Mouse (Mus musculus): ENCODE measurements around the gene Tmem217. TPM values are rescaled to one million over a fixed set of nuclear protein-coding genes. Genes with fewer than 3 reads are reported as not detected.

Tmem217 gene
- polyA plus RNA-seq, 1 experiment: not detected

DNA sequence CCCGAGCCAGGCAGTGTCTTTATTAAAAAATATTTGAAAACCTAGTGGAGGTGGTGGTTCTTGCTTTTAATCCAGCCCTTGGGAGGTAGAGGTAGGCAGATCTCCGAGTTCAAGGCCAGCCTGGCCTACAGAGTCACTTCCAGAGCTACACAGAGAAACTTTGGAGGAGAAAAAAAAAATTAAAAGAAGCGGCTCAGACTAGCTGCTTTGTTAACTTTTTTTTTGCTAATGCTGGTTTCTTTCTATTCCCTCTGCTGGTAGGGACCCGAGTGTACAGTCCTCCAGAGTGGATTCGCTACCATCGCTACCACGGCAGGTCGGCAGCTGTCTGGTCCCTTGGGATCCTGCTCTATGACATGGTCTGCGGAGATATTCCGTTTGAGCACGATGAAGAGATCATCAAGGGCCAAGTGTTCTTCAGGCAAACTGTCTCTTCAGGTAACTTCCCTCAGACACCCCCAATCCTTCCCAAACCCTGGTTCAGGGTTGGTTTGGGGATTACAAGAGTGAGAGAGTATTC, 58.7 kb downstream of the Tmem217 start:
- TF ChIP-seq FOSL1 (IDR thresholded peaks at IDR 0.05; ENCODE audit: insufficient read depth, low read length, poor library complexity, severe bottlenecking) (no peak), MYOG (IDR thresholded peaks at IDR 0.05; ENCODE audit: control insufficient read depth, extremely low read depth, insufficient read length) (no peak), CEBPB (IDR thresholded peaks at IDR 0.05; ENCODE audit: low read depth) (no peak), USF1 (IDR thresholded peaks at IDR 0.05; ENCODE audit: low read depth) (no peak), MAX (IDR thresholded peaks at IDR 0.05) (no peak), CTCF (IDR thresholded peaks at IDR 0.05; ENCODE audit: control insufficient read depth, insufficient read depth, insufficient read length) (no peak), MYOD1 (IDR thresholded peaks at IDR 0.05; ENCODE audit: control insufficient read depth, insufficient read length, low read depth) (no peak)
- Histone ChIP-seq H3K36me3 (ENCODE audit: control insufficient read depth, insufficient read depth) (peaks cover 10% of the 10 kb centered on the region), H3K79me2 (ENCODE audit: control insufficient read depth, insufficient read depth) (peaks cover 13% of the 10 kb centered on the region), H3K27me3 (ENCODE audit: control insufficient read depth, insufficient read depth, insufficient read length) (no peaks in the 10 kb centered on the region), H3K79me3 (ENCODE audit: low read depth) (peaks cover 5% of the 10 kb centered on the region), H3K4me3 (ENCODE audit: insufficient read depth, poor library complexity, severe bottlenecking) (no peak overlapping the region), H3ac (ENCODE audit: control insufficient read depth, insufficient read length, low read depth) (no peak overlapping the region)

DNA sequence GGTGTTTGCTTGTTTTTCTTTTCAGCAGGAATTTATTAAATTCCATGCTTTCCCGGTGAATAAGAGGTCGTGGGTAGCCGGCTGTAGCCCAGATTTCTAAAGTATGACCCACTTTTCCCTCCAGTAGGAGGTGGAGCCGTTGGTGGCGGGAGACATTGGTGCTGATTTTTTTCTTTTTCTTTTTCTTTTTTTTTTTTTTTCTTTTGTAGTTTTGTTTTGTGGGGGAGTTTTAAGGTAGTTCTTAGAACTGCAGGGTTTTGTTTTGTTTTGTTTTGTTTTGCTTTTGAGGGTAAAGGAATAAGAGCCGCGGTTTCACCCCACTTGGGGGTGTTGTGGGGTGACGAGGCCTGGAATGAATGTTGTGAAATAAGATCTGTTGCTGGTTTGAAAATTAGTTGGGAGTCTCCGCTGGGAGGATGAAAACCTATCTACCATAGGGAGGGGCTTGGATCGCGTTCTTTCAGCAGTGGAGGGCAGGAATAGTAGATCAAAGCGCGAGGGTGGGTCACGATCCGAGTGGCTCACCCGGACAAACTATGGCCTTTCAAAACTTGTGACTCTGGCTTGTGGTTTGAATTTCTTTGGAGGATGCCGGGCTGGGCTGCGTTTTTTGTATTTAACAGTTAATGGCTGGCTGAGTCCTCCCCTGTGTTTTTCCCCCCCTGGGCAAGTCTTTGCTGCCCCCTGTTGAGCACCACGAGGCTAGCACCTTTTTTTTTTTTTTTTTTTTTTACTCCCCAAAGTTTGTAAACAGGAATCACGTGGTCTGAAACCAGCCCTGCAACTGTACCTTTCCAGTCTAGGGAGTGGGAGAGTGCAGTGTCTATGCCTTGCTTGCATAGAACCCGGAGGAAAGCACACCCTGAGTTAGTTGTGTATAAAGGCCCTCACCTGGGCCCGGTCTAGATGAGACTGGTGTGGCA, 59.7 kb downstream of the Tmem217 start:
- peak; percentile 67 for TF ChIP-seq CEBPB (IDR thresholded peaks at IDR 0.05; ENCODE audit: low read depth)
- peak; percentile 70 for TF ChIP-seq MAX (IDR thresholded peaks at IDR 0.05)
- no peak for TF ChIP-seq MYOD1 (IDR thresholded peaks at IDR 0.05; ENCODE audit: control insufficient read depth, insufficient read length, low read depth)
- TF ChIP-seq USF1 (IDR thresholded peaks at IDR 0.05; ENCODE audit: low read depth): peak; percentile 84
- no peak for TF ChIP-seq FOSL1 (IDR thresholded peaks at IDR 0.05; ENCODE audit: insufficient read depth, low read length, poor library complexity, severe bottlenecking)
- TF ChIP-seq CTCF (IDR thresholded peaks at IDR 0.05; ENCODE audit: control insufficient read depth, insufficient read depth, insufficient read length): peak; percentile 18
- TF ChIP-seq MYOG (IDR thresholded peaks at IDR 0.05; ENCODE audit: control insufficient read depth, extremely low read depth, insufficient read length): no peak
- peaks cover 10% of the 10 kb centered on the region for H3K36me3 ChIP-seq (ENCODE audit: control insufficient read depth, insufficient read depth)

DNA sequence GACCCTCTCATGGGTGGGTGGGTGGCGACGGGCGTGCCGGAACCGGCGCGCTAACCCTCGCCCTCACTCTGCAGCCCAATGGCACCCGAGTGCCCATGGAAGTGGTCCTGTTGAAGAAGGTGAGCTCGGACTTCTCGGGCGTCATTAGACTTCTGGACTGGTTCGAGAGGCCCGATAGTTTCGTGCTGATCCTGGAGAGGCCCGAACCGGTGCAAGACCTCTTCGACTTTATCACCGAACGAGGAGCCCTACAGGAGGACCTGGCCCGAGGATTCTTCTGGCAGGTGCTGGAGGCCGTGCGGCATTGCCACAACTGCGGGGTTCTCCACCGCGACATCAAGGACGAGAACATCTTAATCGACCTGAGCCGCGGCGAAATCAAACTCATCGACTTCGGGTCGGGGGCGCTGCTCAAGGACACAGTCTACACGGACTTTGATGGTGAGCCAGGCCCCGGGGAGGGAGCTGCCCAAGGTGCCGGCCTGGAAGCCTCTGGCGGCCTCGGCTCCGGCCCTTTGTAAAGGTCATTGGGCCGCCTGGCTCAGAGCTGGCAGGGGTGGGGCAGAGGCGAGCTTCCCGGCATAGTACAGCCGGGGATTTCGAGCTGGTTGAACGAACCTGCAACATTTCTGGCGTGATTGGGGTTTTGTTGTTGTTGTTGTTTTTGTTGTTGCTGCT, 60.5 kb downstream of the Tmem217 start:
- TF ChIP-seq CTCF (IDR thresholded peaks at IDR 0.05; ENCODE audit: control insufficient read depth, insufficient read depth, insufficient read length): no peak
- no peak for TF ChIP-seq MYOG (IDR thresholded peaks at IDR 0.05; ENCODE audit: control insufficient read depth, extremely low read depth, insufficient read length)
- TF ChIP-seq CEBPB (IDR thresholded peaks at IDR 0.05; ENCODE audit: low read depth): no peak
- no peak for TF ChIP-seq FOSL1 (IDR thresholded peaks at IDR 0.05; ENCODE audit: insufficient read depth, low read length, poor library complexity, severe bottlenecking)
- TF ChIP-seq MYOD1 (IDR thresholded peaks at IDR 0.05; ENCODE audit: control insufficient read depth, insufficient read length, low read depth): no peak
- TF ChIP-seq USF1 (IDR thresholded peaks at IDR 0.05; ENCODE audit: low read depth): no peak
- TF ChIP-seq MAX (IDR thresholded peaks at IDR 0.05): no peak
- peak overlapping the region; percentile 56 for H3K4me3 ChIP-seq (ENCODE audit: insufficient read depth, poor library complexity, severe bottlenecking)
- H3K79me3 ChIP-seq (ENCODE audit: low read depth): peaks cover 5% of the 10 kb centered on the region
- H3K79me2 ChIP-seq (ENCODE audit: control insufficient read depth, insufficient read depth): peaks cover 13% of the 10 kb centered on the region
- peaks cover 10% of the 10 kb centered on the region for H3K36me3 ChIP-seq (ENCODE audit: control insufficient read depth, insufficient read depth)
- H3K27me3 ChIP-seq (ENCODE audit: control insufficient read depth, insufficient read depth, insufficient read length): no peaks in the 10 kb centered on the region
- H3ac ChIP-seq (ENCODE audit: control insufficient read depth, insufficient read length, low read depth): peak overlapping the region; percentile 72

More for the DNA sequence above, 59.7 kb downstream of the Tmem217 start:
- Histone ChIP-seq H3K79me3 (ENCODE audit: low read depth) (peaks cover 5% of the 10 kb centered on the region), H3K4me3 (ENCODE audit: insufficient read depth, poor library complexity, severe bottlenecking) (peak overlapping the region; percentile 56), H3ac (ENCODE audit: control insufficient read depth, insufficient read length, low read depth) (peak overlapping the region; percentile 28), H3K79me2 (ENCODE audit: control insufficient read depth, insufficient read depth) (peaks cover 13% of the 10 kb centered on the region), H3K27me3 (ENCODE audit: control insufficient read depth, insufficient read depth, insufficient read length) (no peaks in the 10 kb centered on the region)

- TF ChIP-seq MYOD1 (IDR thresholded peaks at IDR 0.05; ENCODE audit: control insufficient read depth, insufficient read length, low read depth) (no peak), USF1 (IDR thresholded peaks at IDR 0.05; ENCODE audit: low read depth) (no peak), MYOG (IDR thresholded peaks at IDR 0.05; ENCODE audit: control insufficient read depth, extremely low read depth, insufficient read length) (no peak), CTCF (IDR thresholded peaks at IDR 0.05; ENCODE audit: control insufficient read depth, insufficient read depth, insufficient read length) (peak; percentile 22)
- Histone ChIP-seq H3K79me2 (ENCODE audit: control insufficient read depth, insufficient read depth) (peaks cover 13% of the 10 kb centered on the region), H3K36me3 (ENCODE audit: control insufficient read depth, insufficient read depth) (peaks cover 10% of the 10 kb centered on the region), H3K27me3 (ENCODE audit: control insufficient read depth, insufficient read depth, insufficient read length) (no peaks in the 10 kb centered on the region), H3K4me3 (ENCODE audit: insufficient read depth, poor library complexity, severe bottlenecking) (peak within 1 kb of the TSS; percentile 56), H3ac (ENCODE audit: control insufficient read depth, insufficient read length, low read depth) (peak within 1 kb of the TSS; percentile 72), H3K79me3 (ENCODE audit: low read depth) (peaks cover 5% of the 10 kb centered on the region)
These were observed 61.2 kb downstream of the Tmem217 start, which contains the start of gene Pim1 for GRCm38 (mm10) chr17:29490713-29491581. TSS of gene Pim1 (plus strand) at chr17:29490753.
